Mouse (Mus musculus) brain, embryonic 14.5 days (tissue): ENCODE measurements around the gene Prima1.

Experiments used
- CTCF ChIP-seq: fragments of 200-500 bp; IDR thresholded peaks from 2 replicates; pipeline ENCODE4 v1.5.1; 2012; ENCODE audit warnings: inconsistent platforms, mild to moderate bottlenecking, moderate library complexity, borderline replicate concordance; ENCODE audit not compliant: insufficient read depth, insufficient read length; ENCODE audit errors: extremely low read depth
- POLR2A ChIP-seq: fragments of 200-500 bp; IDR thresholded peaks from 2 replicates; pipeline ENCODE4 v1.6.1; 2012; ENCODE audit warnings: mild to moderate bottlenecking, inconsistent platforms, borderline replicate concordance; ENCODE audit not compliant: poor library complexity, insufficient read depth, insufficient read length, severe bottlenecking; ENCODE audit errors: extremely low read depth

GRCm38 (mm10) chr12:103229058-103229457, 12.9 kb downstream of the Prima1 start:
- TF ChIP-seq POLR2A (no peak), CTCF (no peak)
